Mouse (Mus musculus) neural tube, embryonic 11.5 days (tissue): ENCODE data around the gene Trnau1ap. TPM values are rescaled to one million over a fixed set of nuclear protein-coding genes. Genes with fewer than 3 reads are reported as not detected.

Experiments used
- ATAC-seq: fragments of 200-750 bp; cut with Nextera tagmentation; 2 replicates; pipeline ENCODE4 v1.8.0; 2017; ENCODE audit warnings: moderate number of reproducible peaks, mild to moderate bottlenecking, moderate TSS enrichment, moderate library complexity; ENCODE audit not compliant: insufficient read depth, low FRiP score, low TSS enrichment
- DNase-seq: peaks from one replicate; pipeline ENCODE4 v3.0.0-alpha.2; 2015; ENCODE audit warnings: low spot score
- H3K27ac ChIP-seq: fragments of 300-500 bp; sonication (generic); 2 replicates; pipeline ENCODE4 v1.5.1; 2014; ENCODE audit warnings: low read depth, mild to moderate bottlenecking, low read length
- H3K27me3 ChIP-seq: fragments of 300-500 bp; sonication (generic); 2 replicates; pipeline ENCODE4 v1.6.1; 2014; ENCODE audit warnings: mild to moderate bottlenecking, low read length, mixed read lengths; ENCODE audit not compliant: control insufficient read depth, insufficient read depth
- H3K36me3 ChIP-seq: fragments of 300-500 bp; sonication (generic); 2 replicates; pipeline ENCODE4 v1.6.1; 2014; ENCODE audit warnings: mild to moderate bottlenecking, low read length, moderate library complexity, mixed read lengths; ENCODE audit not compliant: control insufficient read depth, insufficient read depth
- H3K4me1 ChIP-seq: fragments of 300-500 bp; sonication (generic); 2 replicates; pipeline ENCODE4 v1.6.1; 2014; ENCODE audit warnings: low read length, mixed read lengths; ENCODE audit not compliant: control insufficient read depth, insufficient read depth
- H3K4me2 ChIP-seq: fragments of 300-500 bp; sonication (generic); 2 replicates; pipeline ENCODE4 v1.6.1; 2014; ENCODE audit warnings: low read depth, mild to moderate bottlenecking, moderate library complexity
- H3K4me3 ChIP-seq: fragments of 300-500 bp; sonication (generic); 2 replicates; pipeline ENCODE4 v1.5.1; 2014; ENCODE audit warnings: low read depth, low read length
- H3K9ac ChIP-seq: fragments of 300-500 bp; sonication (generic); 2 replicates; pipeline ENCODE4 v1.6.1; 2014; ENCODE audit warnings: mild to moderate bottlenecking, low read length
- H3K9me3 ChIP-seq: fragments of 300-500 bp; sonication (generic); 2 replicates; pipeline ENCODE4 v1.6.1; 2016; ENCODE audit warnings: low read length; ENCODE audit not compliant: control insufficient read depth
- WGBS: fragments of 180-500 bp; shearing (Covaris S2); extraction: QIAGEN DNeasy Blood & Tissue Kit; methylation state at CpG from one replicate; pipeline ENCODE4 v1.1.7; 2014; 5-methylcytosine and 5-hydroxymethylcytosine counted together
- polyA plus RNA-seq: library from polyadenylated mRNA; unstranded; fragments of >200 nt; fragmentation: Nextera tagmentation; extraction: Ambion mirVana; gene quantifications from 2 replicates; pipeline ENCODE4 v1.2.1, GENCODE M21; 2014

Gene Trnau1ap
- polyA plus RNA-seq, 1 experiment from 2014 or later, result 82.9 TPM

- Histone ChIP-seq H3K27me3 (no peaks in the 10 kb centered on the region), H3K4me2 (peak overlapping the region; percentile 77), H3K4me3 (peak overlapping the region; percentile 77), H3K27ac (no peak overlapping the region), H3K9ac (peak overlapping the region; percentile 88), H3K9me3 (no peaks in the 10 kb centered on the region), H3K4me1 (no peaks in the 10 kb centered on the region), H3K36me3 (peaks cover 12% of the 10 kb centered on the region)
- 9% methylated on average over 10 of the region's 10 CpGs for WGBS
- DNase-seq, result no peak
- 0 out of 2 replicates have a peak, but pooled peaks have one; percentile 31 for ATAC-seq
Measured at GRCm38 (mm10) chr4:132329835-132330354, 557 bp upstream of the Trnau1ap start.

GRCm38 (mm10) chr4:132328391-132328982 is 851 bp downstream of the Trnau1ap start:
- H3K4me3 ChIP-seq, result peak overlapping the region; percentile 77
- no peaks in the 10 kb centered on the region for H3K9me3 ChIP-seq
- 47% methylated on average over 14 of the region's 14 CpGs for WGBS
- no peaks in the 10 kb centered on the region for H3K4me1 ChIP-seq
- DNase-seq, result no peak
- no peak for ATAC-seq
- H3K9ac ChIP-seq, result peak overlapping the region; percentile 88
- H3K36me3 ChIP-seq, result peaks cover 12% of the 10 kb centered on the region
- H3K4me2 ChIP-seq, result peak overlapping the region; percentile 77
- no peaks in the 10 kb centered on the region for H3K27me3 ChIP-seq
- no peak overlapping the region for H3K27ac ChIP-seq

GRCm38 (mm10) chr4:132326481-132326880 is 2.9 kb downstream of the Trnau1ap start:
- no peaks in the 10 kb centered on the region for H3K9me3 ChIP-seq
- H3K36me3 ChIP-seq, result peaks cover 10% of the 10 kb centered on the region
- H3K27me3 ChIP-seq, result no peaks in the 10 kb centered on the region
- H3K9ac ChIP-seq, result no peak overlapping the region
- no peak overlapping the region for H3K4me2 ChIP-seq
- ATAC-seq, result no peak
- H3K4me1 ChIP-seq, result no peaks in the 10 kb centered on the region
- WGBS, result 80% methylated on average over 5 of the region's 5 CpGs
- DNase-seq, result no peak
- no peak overlapping the region for H3K27ac ChIP-seq
- no peak overlapping the region for H3K4me3 ChIP-seq

- Histone ChIP-seq H3K4me3 (no peak overlapping the region), H3K4me2 (no peak overlapping the region), H3K27me3 (no peaks in the 10 kb centered on the region), H3K9me3 (no peaks in the 10 kb centered on the region), H3K9ac (no peak overlapping the region), H3K4me1 (no peaks in the 10 kb centered on the region), H3K36me3 (peaks cover 9% of the 10 kb centered on the region), H3K27ac (no peak overlapping the region)
- DNase-seq (no peak), ATAC-seq (no peak)
- 88% methylated on average over 8 of the region's 8 CpGs for WGBS
Measured at GRCm38 (mm10) chr4:132315711-132316110, 13.6 kb downstream of the Trnau1ap start.

GRCm38 (mm10) chr4:132312627-132313026 is 16.7 kb downstream of the Trnau1ap start:
- Histone ChIP-seq H3K4me3 (no peak overlapping the region), H3K27ac (no peak overlapping the region), H3K36me3 (peaks cover 9% of the 10 kb centered on the region), H3K27me3 (no peaks in the 10 kb centered on the region), H3K9me3 (no peaks in the 10 kb centered on the region), H3K9ac (no peak overlapping the region), H3K4me1 (peaks cover 6% of the 10 kb centered on the region), H3K4me2 (no peak overlapping the region)
- 84% methylated on average over 5 of the region's 5 CpGs for WGBS
- ATAC-seq (no peak), DNase-seq (no peak)

GRCm38 (mm10) chr4:132311801-132312200 is 17.5 kb downstream of the Trnau1ap start:
- no peak for ATAC-seq
- H3K9me3 ChIP-seq, result no peaks in the 10 kb centered on the region
- 40% methylated on average over 3 of the region's 3 CpGs for WGBS

GRCm38 (mm10) chr4:132311209-132311608 is 18.1 kb downstream of the Trnau1ap start:
- peaks cover 9% of the 10 kb centered on the region for H3K36me3 ChIP-seq
- ATAC-seq (no peak), DNase-seq (no peak)

More at GRCm38 (mm10) chr4:132311801-132312200, 17.5 kb downstream of the Trnau1ap start:
- DNase-seq, result no peak
- Histone ChIP-seq H3K4me1 (peaks cover 6% of the 10 kb centered on the region), H3K9ac (no peak overlapping the region), H3K27ac (no peak overlapping the region), H3K4me2 (no peak overlapping the region), H3K27me3 (no peaks in the 10 kb centered on the region), H3K4me3 (no peak overlapping the region), H3K36me3 (peaks cover 9% of the 10 kb centered on the region)

GRCm38 (mm10) chr4:132309849-132310472 is 19.4 kb downstream of the Trnau1ap start:
- H3K4me1 ChIP-seq, result peaks cover 6% of the 10 kb centered on the region
- ATAC-seq, result no peak
- no peak overlapping the region; the same call in 1 of the 2 replicates for H3K27ac ChIP-seq
- peaks cover 9% of the 10 kb centered on the region for H3K36me3 ChIP-seq
- H3K4me2 ChIP-seq, result peak overlapping the region; percentile 96
- WGBS, result 28% methylated on average over 10 of the region's 10 CpGs
- H3K9me3 ChIP-seq, result no peaks in the 10 kb centered on the region
- H3K4me3 ChIP-seq, result peak overlapping the region; percentile 73
- DNase-seq, result peak; percentile 35
- H3K27me3 ChIP-seq, result no peaks in the 10 kb centered on the region
- peak overlapping the region; percentile 82 for H3K9ac ChIP-seq

More at GRCm38 (mm10) chr4:132311209-132311608, 18.1 kb downstream of the Trnau1ap start:
- peaks cover 6% of the 10 kb centered on the region for H3K4me1 ChIP-seq
- H3K27me3 ChIP-seq, result no peaks in the 10 kb centered on the region
- no peak overlapping the region for H3K4me3 ChIP-seq
- no peak overlapping the region for H3K9ac ChIP-seq
- 32% methylated on average over 1 of the region's 1 CpGs for whole genome bisulfite sequencing
- no peak overlapping the region for H3K4me2 ChIP-seq
- no peak overlapping the region for H3K27ac ChIP-seq
- no peaks in the 10 kb centered on the region for H3K9me3 ChIP-seq
